Mouse (Mus musculus) E14TG2a.4 (cell line): ENCODE measurements around the gene Zfhx3.

Experiments used
- H3K27me3 ChIP-seq: 2 replicates; pipeline ENCODE4 v1.6.1; 2014; ENCODE audit warnings: low read length, control low read depth; ENCODE audit not compliant: insufficient read depth
- H3K36me3 ChIP-seq: 2 replicates; pipeline ENCODE4 v1.6.1; 2014; ENCODE audit warnings: low read length, control low read depth; ENCODE audit not compliant: insufficient read depth
- H3K4me1 ChIP-seq: replicated peaks from 2 replicates; pipeline ENCODE4 v1.6.1; 2014; ENCODE audit warnings: low read depth, low read length, control low read depth
- H3K4me3 ChIP-seq: replicated peaks from 2 replicates; pipeline ENCODE4 v1.5.1; 2014; ENCODE audit warnings: mild to moderate bottlenecking, low read length
- H3K9me3 ChIP-seq: 2 replicates; pipeline ENCODE4 v1.6.1; 2014; ENCODE audit warnings: low read length, control low read depth
- CTCF ChIP-seq: conservative IDR thresholded peaks from 2 replicates; pipeline ENCODE4 v1.5.1; 2014; ENCODE audit warnings: low read length
- NANOG ChIP-seq: IDR thresholded peaks from 2 replicates; pipeline ENCODE4 v1.6.1; 2014; ENCODE audit warnings: borderline replicate concordance, low read length, mixed read lengths
- POU5F1 ChIP-seq: IDR thresholded peaks from 2 replicates; pipeline ENCODE4 v1.6.1; 2014; ENCODE audit warnings: low read length, borderline replicate concordance

Gene Zfhx3

GRCm38 (mm10) chr8:108732500-108732899 lies 790.1 kb downstream of the Zfhx3 start:
- no peaks in the 10 kb centered on the region for H3K36me3 ChIP-seq
- no peaks in the 10 kb centered on the region for H3K9me3 ChIP-seq
- peaks cover 73% of the 10 kb centered on the region for H3K27me3 ChIP-seq
- peaks cover 67% of the 10 kb centered on the region for H3K4me1 ChIP-seq
- TF ChIP-seq NANOG (no peak), POU5F1 (no peak), CTCF (no peak)
- no peak overlapping the region for H3K4me3 ChIP-seq

- Histone ChIP-seq H3K4me1 (peaks cover 58% of the 10 kb centered on the region), H3K36me3 (no peaks in the 10 kb centered on the region), H3K27me3 (peaks cover 73% of the 10 kb centered on the region), H3K9me3 (no peaks in the 10 kb centered on the region), H3K4me3 (no peak overlapping the region)
- TF ChIP-seq NANOG (no peak), CTCF (no peak), POU5F1 (no peak)
Observed at GRCm38 (mm10) chr8:108733385-108733784, 790.9 kb downstream of the Zfhx3 start.

- H3K36me3 ChIP-seq = no peaks in the 10 kb centered on the region
- no peak overlapping the region for H3K4me3 ChIP-seq
- TF ChIP-seq NANOG (no peak), POU5F1 (no peak)
- H3K4me1 ChIP-seq = peaks cover 35% of the 10 kb centered on the region
- no peaks in the 10 kb centered on the region for H3K9me3 ChIP-seq
- H3K27me3 ChIP-seq = peaks cover 80% of the 10 kb centered on the region
Observed at GRCm38 (mm10) chr8:108736442-108736841, 794.0 kb downstream of the Zfhx3 start.

GRCm38 (mm10) chr8:108738179-108738578 lies 795.7 kb downstream of the Zfhx3 start:
- TF ChIP-seq POU5F1 = no peak
- TF ChIP-seq NANOG = no peak
- no peak for TF ChIP-seq CTCF
- H3K9me3 ChIP-seq = no peaks in the 10 kb centered on the region
- H3K4me1 ChIP-seq = peaks cover 19% of the 10 kb centered on the region
- no peaks in the 10 kb centered on the region for H3K36me3 ChIP-seq
- peaks cover 77% of the 10 kb centered on the region for H3K27me3 ChIP-seq
- no peak overlapping the region for H3K4me3 ChIP-seq

GRCm38 (mm10) chr8:108739517-108739916 lies 797.1 kb downstream of the Zfhx3 start:
- Histone ChIP-seq H3K9me3 (no peaks in the 10 kb centered on the region), H3K4me1 (peaks cover 10% of the 10 kb centered on the region), H3K4me3 (no peak overlapping the region), H3K36me3 (no peaks in the 10 kb centered on the region), H3K27me3 (peaks cover 70% of the 10 kb centered on the region)
- TF ChIP-seq CTCF (no peak), POU5F1 (no peak), NANOG (no peak)

- H3K4me3 ChIP-seq = no peak overlapping the region
- H3K36me3 ChIP-seq = no peaks in the 10 kb centered on the region
- no peaks in the 10 kb centered on the region for H3K9me3 ChIP-seq
- H3K27me3 ChIP-seq = peaks cover 73% of the 10 kb centered on the region
- TF ChIP-seq CTCF (no peak), NANOG (no peak)
- peaks cover 10% of the 10 kb centered on the region for H3K4me1 ChIP-seq
Observed at GRCm38 (mm10) chr8:108740443-108740842, 798.0 kb downstream of the Zfhx3 start.

- Histone ChIP-seq H3K27me3 (peaks cover 78% of the 10 kb centered on the region), H3K4me3 (no peak overlapping the region), H3K9me3 (no peaks in the 10 kb centered on the region), H3K36me3 (no peaks in the 10 kb centered on the region), H3K4me1 (peaks cover 13% of the 10 kb centered on the region)
- TF ChIP-seq NANOG (no peak), POU5F1 (no peak), CTCF (no peak)
Observed at GRCm38 (mm10) chr8:108741651-108742050, 799.2 kb downstream of the Zfhx3 start.

- peaks cover 13% of the 10 kb centered on the region for H3K4me1 ChIP-seq
- H3K4me3 ChIP-seq = no peak overlapping the region
- no peak for TF ChIP-seq POU5F1
- no peak for TF ChIP-seq CTCF
- no peak for TF ChIP-seq NANOG
- H3K27me3 ChIP-seq = peaks cover 79% of the 10 kb centered on the region
- no peaks in the 10 kb centered on the region for H3K36me3 ChIP-seq
- H3K9me3 ChIP-seq = no peaks in the 10 kb centered on the region
Observed at GRCm38 (mm10) chr8:108742465-108742864, 800.0 kb downstream of the Zfhx3 start.

GRCm38 (mm10) chr8:108743238-108743637 lies 800.8 kb downstream of the Zfhx3 start:
- no peak overlapping the region for H3K4me3 ChIP-seq
- H3K36me3 ChIP-seq = no peaks in the 10 kb centered on the region
- no peaks in the 10 kb centered on the region for H3K9me3 ChIP-seq
- H3K4me1 ChIP-seq = peaks cover 17% of the 10 kb centered on the region
- H3K27me3 ChIP-seq = peaks cover 78% of the 10 kb centered on the region
- TF ChIP-seq NANOG (no peak), CTCF (no peak)

GRCm38 (mm10) chr8:108745551-108745950 lies 803.1 kb downstream of the Zfhx3 start:
- Histone ChIP-seq H3K36me3 (no peaks in the 10 kb centered on the region), H3K27me3 (peaks cover 60% of the 10 kb centered on the region), H3K4me1 (peaks cover 21% of the 10 kb centered on the region), H3K9me3 (no peaks in the 10 kb centered on the region), H3K4me3 (no peak overlapping the region)
- TF ChIP-seq POU5F1 (no peak), NANOG (no peak), CTCF (no peak)
